Mouse (Mus musculus) yolk sac, embryonic 10.5 days (tissue): ENCODE measurements around the gene Rarres2.
A peak's percentile ranks its signal among the peaks of the same experiment; 100 is the strongest.
"Not testable (repeated sequence)": the region's sequence is repeated elsewhere in the genome, so short reads cannot be mapped to it uniquely, and the experiment has no call there.

Experiments
- DNase-seq: peaks from one replicate; pipeline ENCODE4 v3.0.0-alpha.2; 2017; ENCODE audit warnings: low spot score

Rarres2 gene

DNA sequence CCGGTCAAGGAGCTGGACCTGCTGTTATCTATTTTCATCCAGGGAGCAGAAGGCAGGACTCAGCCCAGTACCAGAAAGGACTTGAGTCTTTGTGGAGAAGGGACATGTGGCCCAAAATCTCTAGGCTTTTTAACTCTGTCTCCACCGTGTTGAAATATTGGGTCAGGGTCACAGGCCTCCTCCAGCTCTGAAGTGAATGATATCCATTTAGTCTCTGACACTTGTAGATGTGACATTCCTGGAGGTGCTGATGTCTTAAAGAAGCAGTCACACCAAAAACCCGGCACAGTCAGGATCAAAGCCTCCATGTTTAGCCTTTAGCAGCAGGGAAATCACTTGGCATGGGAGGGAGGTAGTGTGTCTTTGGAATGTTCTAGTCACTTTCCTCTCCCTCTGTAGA, 31.9 kb downstream of the Rarres2 start:
- DNase-seq, result no peak

GRCm38 (mm10) chr6:48539860-48540259, 32.7 kb downstream of the Rarres2 start:
- no peak for DNase-seq

DNA sequence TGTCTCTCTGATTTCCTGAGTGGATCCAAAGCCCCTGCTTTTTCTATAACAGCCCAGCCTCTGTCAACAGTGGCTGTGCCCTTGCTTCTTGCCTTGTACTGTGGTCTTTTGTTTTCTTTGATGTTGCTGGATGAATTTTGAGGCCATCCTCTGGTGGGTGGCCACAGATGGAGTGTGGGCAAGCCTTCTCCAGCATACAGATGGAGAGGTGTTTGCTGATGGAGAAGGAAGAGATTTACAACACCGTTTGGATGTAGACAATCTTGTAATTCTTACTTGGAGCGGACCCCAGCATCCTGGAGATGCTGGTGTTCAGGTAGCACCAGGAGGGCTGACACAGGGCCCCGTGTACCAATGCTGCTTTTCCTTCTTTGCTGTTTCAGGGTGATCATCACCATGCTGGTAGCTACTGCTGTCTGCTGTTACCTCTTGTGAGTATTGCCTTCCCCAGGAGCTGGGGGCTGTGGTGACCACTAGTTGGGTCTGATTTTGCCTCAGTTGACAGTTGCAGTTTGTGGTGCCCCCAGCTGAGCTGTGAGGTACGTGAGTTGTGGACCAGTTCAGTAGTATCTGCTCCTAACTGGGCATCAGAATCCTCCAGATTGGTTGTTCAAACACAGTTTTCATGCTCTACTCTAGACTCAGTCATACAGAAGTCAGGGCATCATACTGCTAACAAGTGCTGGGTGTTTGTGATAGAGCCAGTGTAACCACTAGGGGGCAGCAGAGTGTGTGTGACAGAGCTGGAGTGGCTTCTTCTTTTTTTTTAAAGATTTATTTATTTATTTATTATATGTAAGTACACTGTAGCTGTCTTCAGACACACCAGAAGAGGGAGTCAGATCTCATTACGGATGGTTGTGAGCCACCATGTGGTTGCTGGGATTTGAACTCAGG, 33.5 kb downstream of the Rarres2 start:
- peak; percentile 16 for DNase-seq

- peak; percentile 83 for DNase-seq
Observed at GRCm38 (mm10) chr6:48537105-48537954, 35.3 kb downstream of the Rarres2 start, which contains the start of gene Atp6v0e2. Gene Atp6v0e2 (plus strand): TSS chr6:48537615.

DNA sequence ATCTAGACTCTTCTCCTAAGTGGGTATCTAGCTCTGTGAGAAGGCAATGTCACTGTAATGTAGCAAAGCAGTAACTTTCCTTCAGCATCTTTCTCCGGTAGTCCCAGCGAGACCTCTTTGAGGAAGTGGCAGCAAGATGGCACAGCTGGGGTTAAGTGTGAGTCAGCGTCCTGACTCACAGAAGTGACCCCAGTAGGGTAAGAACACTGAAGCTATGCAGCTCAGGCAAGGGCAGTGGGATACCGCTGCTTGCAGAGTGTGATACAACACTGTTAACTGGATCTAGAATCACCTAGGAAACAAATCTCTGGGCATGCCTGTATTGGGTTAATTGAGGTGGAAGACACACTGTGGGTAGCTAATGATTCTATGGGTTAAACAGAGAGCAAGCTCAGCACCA, 36.5 kb downstream of the Rarres2 start:
- no peak for DNase-seq

DNA sequence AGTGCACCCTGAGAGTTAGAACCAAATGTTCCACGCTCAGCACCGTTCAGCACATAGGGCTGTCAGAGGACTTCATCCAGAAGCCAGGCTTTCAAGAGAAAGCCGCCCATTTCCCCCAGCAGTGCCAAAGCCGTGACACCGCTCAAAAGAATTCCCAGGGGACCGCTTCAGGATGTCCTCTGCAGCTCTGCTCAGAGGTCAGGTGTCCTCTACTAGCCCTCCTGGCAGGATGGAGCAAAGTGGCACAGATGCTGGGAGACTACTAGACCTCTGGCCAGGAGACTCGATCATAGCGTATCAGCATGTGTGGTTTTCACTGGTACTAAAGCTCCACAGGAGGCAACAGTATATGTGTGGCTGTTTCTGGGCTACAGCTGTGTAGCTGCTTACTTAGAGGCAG, 37.7 kb downstream of the Rarres2 start:
- DNase-seq, result no peak

- DNase-seq, result no peak
Observed at GRCm38 (mm10) chr6:48533475-48533874, 39.1 kb downstream of the Rarres2 start.

DNA sequence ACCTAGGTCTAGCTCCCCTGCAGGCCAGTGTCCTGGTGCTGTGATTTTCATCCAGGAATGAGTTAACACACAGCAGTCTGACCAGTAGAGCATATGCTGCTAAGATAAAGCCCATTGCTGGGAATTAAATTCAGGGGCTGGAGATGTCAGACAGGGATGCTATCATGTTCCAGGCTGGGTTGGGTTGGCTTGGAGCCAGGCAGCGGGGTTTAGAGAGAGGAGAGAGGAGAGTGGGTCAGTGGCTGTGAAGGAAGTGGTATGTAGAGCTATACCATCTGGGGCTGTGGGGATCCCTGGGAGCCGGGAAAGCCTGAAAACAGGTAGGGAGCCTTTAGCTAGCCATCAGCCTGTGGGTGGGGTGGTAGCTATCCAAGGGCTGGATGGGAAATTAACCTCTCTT, 41.7 kb downstream of the Rarres2 start:
- DNase-seq, result no peak

GRCm38 (mm10) chr6:48529871-48530440, 42.6 kb downstream of the Rarres2 start:
- no peak for DNase-seq

DNA sequence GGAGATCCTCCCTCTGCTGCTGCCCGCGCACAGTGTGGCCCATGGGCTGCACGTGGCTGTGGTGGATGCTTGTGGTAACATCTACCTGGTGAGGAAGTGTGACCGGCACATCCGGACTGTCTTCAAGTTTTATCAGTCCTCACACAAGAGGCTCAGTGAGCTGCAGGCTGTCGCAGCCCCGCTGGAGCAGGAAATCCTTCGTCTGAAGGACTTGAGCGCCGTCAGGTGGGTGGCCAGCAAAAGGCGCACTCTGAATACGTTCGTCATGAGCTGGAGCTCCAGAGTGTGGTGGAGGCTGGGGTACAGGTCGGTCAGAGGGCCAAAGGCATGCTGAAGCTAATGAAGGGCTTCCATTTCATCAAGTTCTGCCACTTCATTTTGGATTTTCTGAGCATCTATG, 43.3 kb downstream of the Rarres2 start:
- no peak for DNase-seq

DNA sequence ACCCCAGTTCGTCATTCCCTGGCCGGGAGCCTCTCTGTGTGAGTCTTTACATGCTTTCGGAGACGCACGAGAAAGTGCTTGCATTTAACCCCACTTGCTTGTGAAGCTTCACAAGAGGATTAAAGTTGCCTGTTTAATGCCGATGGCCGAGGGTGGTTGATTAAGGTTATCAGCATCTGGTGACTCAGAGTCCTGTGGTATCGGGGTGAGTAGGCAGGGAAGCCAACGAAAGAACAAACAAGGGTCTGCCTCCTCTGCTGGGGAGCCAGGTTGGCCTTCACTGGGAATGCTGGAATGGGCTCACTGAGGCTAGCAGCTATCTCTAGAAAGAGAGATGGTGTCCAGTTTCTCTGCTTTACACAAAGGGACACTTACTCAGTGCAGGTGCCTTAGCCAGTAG, 44.7 kb downstream of the Rarres2 start:
- no peak for DNase-seq

DNA sequence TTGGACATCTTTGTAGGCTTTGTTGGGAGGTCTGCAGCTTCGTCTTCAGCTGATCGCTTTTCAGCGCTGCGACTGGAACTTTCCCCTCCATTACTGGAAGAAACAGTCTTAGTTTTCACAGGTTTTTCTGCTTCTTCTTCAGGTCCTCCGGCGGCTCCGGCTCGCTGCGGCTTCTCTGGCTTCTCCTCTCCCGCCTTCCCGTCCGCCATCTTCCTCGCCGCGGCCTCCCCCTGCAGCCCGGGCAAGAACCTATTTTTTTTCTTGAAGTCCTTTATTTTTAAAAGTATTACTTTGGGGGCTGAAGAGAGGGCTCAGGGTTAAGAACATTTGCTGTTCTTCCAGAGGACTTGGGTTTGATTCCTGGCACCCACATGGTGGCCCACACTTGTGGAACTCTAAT, 47.7 kb downstream of the Rarres2 start:
- not testable (repeated sequence) for DNase-seq
